In the genomic region with DNA sequence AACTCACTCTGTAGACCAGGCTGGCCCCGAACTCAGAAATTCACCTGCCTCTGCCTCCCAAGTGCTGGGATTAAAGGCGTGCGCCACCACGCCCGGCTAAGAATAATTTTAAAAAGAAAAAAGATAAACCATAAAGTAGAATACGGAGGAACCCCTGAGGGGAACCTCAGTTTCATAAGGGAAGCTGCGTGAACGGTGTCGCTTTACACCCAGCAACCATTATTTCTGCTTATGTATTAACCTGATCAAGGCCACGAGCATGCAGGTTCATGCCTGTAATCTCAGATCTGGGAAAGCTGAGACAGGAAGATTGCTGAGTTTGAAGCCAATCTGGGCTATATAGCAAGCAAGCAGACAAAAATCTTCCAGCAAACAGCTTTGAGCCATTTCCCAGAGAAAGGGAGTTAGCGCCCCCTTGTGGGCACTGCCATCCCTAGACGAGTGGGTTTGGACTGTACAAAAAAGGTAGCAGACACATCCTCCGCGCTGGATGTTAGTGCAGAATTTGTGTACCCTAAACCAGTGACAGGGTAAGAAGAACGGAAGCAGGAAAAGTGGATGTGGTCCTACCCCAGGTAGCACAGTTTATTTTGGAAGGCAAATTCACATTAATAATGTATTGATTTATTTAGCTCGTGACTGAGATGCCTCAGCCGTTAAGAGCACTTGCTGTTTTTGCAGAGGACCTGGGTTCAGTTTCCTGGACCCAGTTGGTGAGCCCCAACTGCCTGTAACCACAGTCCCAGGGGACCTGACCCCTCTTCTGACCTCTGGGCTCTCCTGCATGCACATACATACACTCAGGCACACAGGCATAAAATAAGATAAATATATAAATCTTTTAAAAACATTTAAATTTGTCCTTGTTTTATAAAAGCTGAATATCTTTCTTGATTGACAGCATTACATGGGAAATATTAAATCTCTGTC, we compare ENCODE assay signal across 7 mouse cellular contexts. TPM values are rescaled to one million over a fixed set of nuclear protein-coding genes. Genes with fewer than 3 reads are reported as not detected.
A peak's percentile ranks its signal among the peaks of the same experiment; 100 is the strongest.
DNase-seq lines count a peak whose midpoint lies in the region; ATAC-seq and TF ChIP-seq lines count a peak whose summit lies in the region.

No protein-coding gene starts in this region.

- H3K27me3 ChIP-seq in limb, embryonic 10.5 days (ENCODE audit: low read depth, poor library complexity, severe bottlenecking): no peaks in the 10 kb centered on the region
- H3K27me3 ChIP-seq in midbrain, embryonic 14.5 days (ENCODE audit: control insufficient read depth, insufficient read depth, low read length): no peaks in the 10 kb centered on the region

- no peaks in the 10 kb centered on the region for H3K4me1 ChIP-seq in limb, embryonic 10.5 days
- H3K4me1 ChIP-seq in midbrain, embryonic 14.5 days (ENCODE audit: control insufficient read depth, insufficient read depth, low read length): no peaks in the 10 kb centered on the region

- no peak overlapping the region for H3K27ac ChIP-seq in gastrocnemius, adult 2 months
- H3K27ac ChIP-seq in limb, embryonic 10.5 days: no peak overlapping the region
- no peak overlapping the region for H3K27ac ChIP-seq in midbrain, embryonic 14.5 days (replicated peaks; ENCODE audit: low read depth, low read length)

- TF ChIP-seq CTCF in gastrocnemius, adult 2 months (IDR thresholded peaks at IDR 0.05): peak; percentile 97

- 59% methylated on average over 17 of the region's 17 CpGs for WGBS in limb, embryonic 10.5 days
- WGBS in midbrain, embryonic 14.5 days: 53% methylated on average over 17 of the region's 17 CpGs

- ATAC-seq in midbrain, embryonic 14.5 days (ENCODE audit: low FRiP score, low TSS enrichment): peak; percentile 50; the same call in 1 of the 2 replicates

- H3K36me3 ChIP-seq in limb, embryonic 10.5 days: no peaks in the 10 kb centered on the region
- H3K36me3 ChIP-seq in midbrain, embryonic 14.5 days (ENCODE audit: control insufficient read depth, insufficient read depth, low read length): no peaks in the 10 kb centered on the region

- DNase-seq in adrenal gland, adult (ENCODE audit: inconsistent age in 2 of 2, low spot score in 1 of 2): peak; percentile 83 to 95
- DNase-seq in cerebellum, postnatal 36 days: peak; percentile 94 to 95
- DNase-seq in gastrocnemius, adult 2 months: peak; percentile 86
- DNase-seq in kidney, adult 18-20 months: peak; percentile 89
- DNase-seq in limb, embryonic 10.5 days (ENCODE audit: low spot score): peak; percentile 92
- DNase-seq in midbrain, embryonic 14.5 days: peak; percentile 94
- DNase-seq in spleen, adult 12 weeks (ENCODE audit: low spot score): peak; percentile 81

- no peak overlapping the region for H3K4me3 ChIP-seq in gastrocnemius, adult 2 months
- no peak overlapping the region for H3K4me3 ChIP-seq in limb, embryonic 10.5 days
- H3K4me3 ChIP-seq in midbrain, embryonic 14.5 days (replicated peaks; ENCODE audit: low read depth, low read length): no peak overlapping the region

- H3K9ac ChIP-seq in midbrain, embryonic 14.5 days (replicated peaks; ENCODE audit: low read length): no peak overlapping the region

- intact Hi-C loops in gastrocnemius, adult 2 months (cut with DNase I): loop anchor here (1.0 to 5.0 kb wide), 2 partner anchors 77 to 166 kb away; no protein-coding TSS in a partner anchor

- H3K4me2 ChIP-seq in midbrain, embryonic 14.5 days (ENCODE audit: low read length): no peak overlapping the region

- 0 out of 2 replicates have a peak, but pooled peaks cover 5% of the 10 kb centered on the region for H3K9me3 ChIP-seq in limb, embryonic 10.5 days (replicated peaks)
- no peaks in the 10 kb centered on the region; the same call in 1 of the 2 replicates for H3K9me3 ChIP-seq in midbrain, embryonic 14.5 days (ENCODE audit: control insufficient read depth, low read length)

RNA-seq across cellular contexts. Expression of a gene that starts 7.9 kb away (rescaled TPM):
- 1 to 10 TPM in 1 of 2 experiments, under 1 TPM in 1; 0.23 to 1.5 TPM for total RNA-seq in gastrocnemius, adult 2 months (2021)
- polyA plus RNA-seq in limb, embryonic 10.5 days (2016; fragmentation: Nextera tagmentation; extraction: Ambion mirVana): 16.7 and 22.9 TPM in 2 replicates
- 0.79 TPM in 1 of 2 replicates, not detected in the other for polyA plus RNA-seq in midbrain, embryonic 14.5 days (2014; fragmentation: Nextera tagmentation; extraction: Ambion mirVana)

RNA-seq across cellular contexts. Expression of a gene that starts 13.3 kb away (rescaled TPM):
- total RNA-seq in gastrocnemius, adult 2 months (2021): 10 to 100 TPM; 34.7 to 41.3 TPM
- polyA plus RNA-seq in limb, embryonic 10.5 days (2016; fragmentation: Nextera tagmentation; extraction: Ambion mirVana): 47.1 and 47.3 TPM in 2 replicates
- 94.1 and 96.4 TPM in 2 replicates for polyA plus RNA-seq in midbrain, embryonic 14.5 days (2014; fragmentation: Nextera tagmentation; extraction: Ambion mirVana)

RNA-seq across cellular contexts. Expression of a gene that starts 26.4 kb away (rescaled TPM):
- 10 to 100 TPM; 35.0 to 39.5 TPM for total RNA-seq in gastrocnemius, adult 2 months (2021)
- 233 and 257 TPM in 2 replicates for polyA plus RNA-seq in limb, embryonic 10.5 days (2016; fragmentation: Nextera tagmentation; extraction: Ambion mirVana)
- 182 and 196 TPM in 2 replicates for polyA plus RNA-seq in midbrain, embryonic 14.5 days (2014; fragmentation: Nextera tagmentation; extraction: Ambion mirVana)

RNA-seq across cellular contexts. Expression of a gene that starts 44.4 kb away (rescaled TPM):
- 1 to 10 TPM; 3.0 to 3.5 TPM for total RNA-seq in gastrocnemius, adult 2 months (2021)
- 0.89 and 2.4 TPM in 2 replicates for polyA plus RNA-seq in limb, embryonic 10.5 days (2016; fragmentation: Nextera tagmentation; extraction: Ambion mirVana)
- 0.58 and 0.61 TPM in 2 replicates for polyA plus RNA-seq in midbrain, embryonic 14.5 days (2014; fragmentation: Nextera tagmentation; extraction: Ambion mirVana)

RNA-seq across cellular contexts. Expression of a gene that starts 44.5 kb away (rescaled TPM):
- not detected for total RNA-seq in gastrocnemius, adult 2 months (2021)
- polyA plus RNA-seq in limb, embryonic 10.5 days (2016; fragmentation: Nextera tagmentation; extraction: Ambion mirVana): 0.10 and 0.18 TPM in 2 replicates
- 0.07 and 0.55 TPM in 2 replicates for polyA plus RNA-seq in midbrain, embryonic 14.5 days (2014; fragmentation: Nextera tagmentation; extraction: Ambion mirVana)
